ENCODE assay signal across 9 mouse cellular contexts in genomic region chr8:75217969-75218368, GRCm38 (mm10). TPM values are rescaled to one million over a fixed set of nuclear protein-coding genes. Genes with fewer than 3 reads are reported as not detected.
DNase-seq lines count a peak whose midpoint lies in the region; ATAC-seq and TF ChIP-seq lines count a peak whose summit lies in the region.
"Had no signal": no experiment of that assay in that cellular context is flagged by ENCODE, and none has a peak within 500 bp of the region (broad histone marks: within the 10 kb centered on the region; RNA-seq: fewer than 3 reads in every experiment).

No protein-coding gene starts in this region.

- TF ChIP-seq CTCF in ES-Bruce4 (IDR thresholded peaks at IDR 0.05; ENCODE audit: low read depth, low read length), result peak; percentile 84
- peak; percentile 91 for TF ChIP-seq CTCF in liver, postnatal 0 days (IDR thresholded peaks at IDR 0.05; ENCODE audit: low read depth)

- peaks cover 11% of the 10 kb centered on the region for H3K4me1 ChIP-seq in forebrain, embryonic 10.5 days
- H3K4me1 ChIP-seq in forebrain, embryonic 13.5 days, result peaks cover 17% of the 10 kb centered on the region
- H3K4me1 ChIP-seq in ES-Bruce4 (ENCODE audit: control insufficient read depth, insufficient read depth, low read length), result no peaks in the 10 kb centered on the region
- no peaks in the 10 kb centered on the region for H3K4me1 ChIP-seq in kidney, embryonic 14.5 days (ENCODE audit: control insufficient read depth, insufficient read depth, low read length)
- peaks cover 9% of the 10 kb centered on the region; the same call in 1 of the 2 replicates for H3K4me1 ChIP-seq in liver, postnatal 0 days (ENCODE audit: insufficient read depth)

- no peak for TF ChIP-seq EP300 in ES-Bruce4 (IDR thresholded peaks at IDR 0.05; ENCODE audit: insufficient read depth, low read depth, low read length)
- TF ChIP-seq EP300 in liver, postnatal 0 days (IDR thresholded peaks at IDR 0.05; ENCODE audit: low read depth), result no peak

- no peak for ATAC-seq in forebrain, embryonic 13.5 days
- peak; percentile 33 for ATAC-seq in cerebellum, adult (ENCODE audit: insufficient number of reproducible peaks, low FRiP score, low TSS enrichment)
- ATAC-seq in kidney, embryonic 14.5 days (ENCODE audit: low FRiP score, low TSS enrichment), result peak; percentile 22
- ATAC-seq in liver, postnatal 0 days, result peak; percentile 47; the same call in 1 of the 2 replicates

- peaks cover 47% of the 10 kb centered on the region for H3K27me3 ChIP-seq in forebrain, embryonic 10.5 days (ENCODE audit: poor library complexity, severe bottlenecking)
- peaks cover 43% of the 10 kb centered on the region for H3K27me3 ChIP-seq in forebrain, embryonic 13.5 days
- peaks cover 18% of the 10 kb centered on the region for H3K27me3 ChIP-seq in ES-Bruce4 (ENCODE audit: control insufficient read depth, insufficient read depth, low read length, poor library complexity, severe bottlenecking)
- peaks cover 34% of the 10 kb centered on the region for H3K27me3 ChIP-seq in kidney, embryonic 14.5 days (ENCODE audit: control insufficient read depth, insufficient read depth, low read length)
- H3K27me3 ChIP-seq in liver, postnatal 0 days (ENCODE audit: insufficient read depth, low read length), result peaks cover 33% of the 10 kb centered on the region

- H3K4me2 ChIP-seq in forebrain, embryonic 13.5 days, result no peak overlapping the region
- H3K4me2 ChIP-seq in kidney, embryonic 14.5 days (replicated peaks; ENCODE audit: low read depth, low read length), result no peak overlapping the region
- H3K4me2 ChIP-seq in liver, postnatal 0 days (ENCODE audit: low read depth, low read length), result no peak overlapping the region
- H3K4me2 ChIP-seq: stomach, embryonic 15.5 days had no signal

- no peak overlapping the region for H3K4me3 ChIP-seq in forebrain, embryonic 10.5 days
- no peak overlapping the region for H3K4me3 ChIP-seq in forebrain, embryonic 13.5 days
- no peak overlapping the region for H3K4me3 ChIP-seq in ES-Bruce4 (ENCODE audit: low read depth, low read length)
- no peak overlapping the region for H3K4me3 ChIP-seq in kidney, embryonic 14.5 days (ENCODE audit: low read length)
- H3K4me3 ChIP-seq in liver, postnatal 0 days (ENCODE audit: low read depth, low read length), result no peak overlapping the region
- H3K4me3 ChIP-seq: stomach, embryonic 15.5 days had no signal

- H3K36me3 ChIP-seq in forebrain, embryonic 10.5 days (replicated peaks), result no peaks in the 10 kb centered on the region
- H3K36me3 ChIP-seq in forebrain, embryonic 13.5 days (ENCODE audit: poor library complexity, severe bottlenecking), result no peaks in the 10 kb centered on the region
- H3K36me3 ChIP-seq in ES-Bruce4 (ENCODE audit: control insufficient read depth, insufficient read depth, low read length, poor library complexity, severe bottlenecking), result no peaks in the 10 kb centered on the region
- H3K36me3 ChIP-seq in kidney, embryonic 14.5 days (ENCODE audit: control insufficient read depth, insufficient read depth, low read length), result no peaks in the 10 kb centered on the region
- no peaks in the 10 kb centered on the region for H3K36me3 ChIP-seq in liver, postnatal 0 days (replicated peaks; ENCODE audit: insufficient read depth, low read length)
- H3K36me3 ChIP-seq: stomach, embryonic 15.5 days had no signal

- H3K9ac ChIP-seq in forebrain, embryonic 13.5 days, result no peak overlapping the region
- H3K9ac ChIP-seq in ES-Bruce4 (ENCODE audit: low read depth, poor library complexity, severe bottlenecking), result no peak overlapping the region
- H3K9ac ChIP-seq in kidney, embryonic 14.5 days (ENCODE audit: low read depth, low read length), result no peak overlapping the region
- H3K9ac ChIP-seq in liver, postnatal 0 days (replicated peaks), result no peak overlapping the region
- H3K9ac ChIP-seq: stomach, embryonic 15.5 days had no signal

- 23% methylated on average over 4 of the region's 4 CpGs for whole genome bisulfite sequencing in forebrain, embryonic 10.5 days
- 7% methylated on average over 4 of the region's 4 CpGs for WGBS in forebrain, embryonic 13.5 days
- WGBS in kidney, embryonic 14.5 days, result 10% methylated on average over 4 of the region's 4 CpGs
- 7% methylated on average over 4 of the region's 4 CpGs for WGBS in liver, postnatal 0 days (ENCODE audit: insufficient replicate concordance)

- H3K9me3 ChIP-seq in forebrain, embryonic 10.5 days, result no peaks in the 10 kb centered on the region
- H3K9me3 ChIP-seq in forebrain, embryonic 13.5 days (replicated peaks), result no peaks in the 10 kb centered on the region
- H3K9me3 ChIP-seq in ES-Bruce4 (replicated peaks; ENCODE audit: control insufficient read depth, insufficient read depth, low read length, poor library complexity, severe bottlenecking), result no peaks in the 10 kb centered on the region
- no peaks in the 10 kb centered on the region for H3K9me3 ChIP-seq in kidney, embryonic 14.5 days (ENCODE audit: control insufficient read depth, low read length)
- no peaks in the 10 kb centered on the region for H3K9me3 ChIP-seq in liver, postnatal 0 days (ENCODE audit: low read length)
- H3K9me3 ChIP-seq: stomach, embryonic 15.5 days had no signal

- peak; percentile 58 for DNase-seq in forebrain, embryonic 10.5 days (ENCODE audit: extremely low spot score, low spot score)
- peak; percentile 70 to 93 for DNase-seq in frontal cortex, adult 2 months (ENCODE audit: extremely low spot score in 1 of 2, low spot score in 1 of 2)
- peak; percentile 64 for DNase-seq in liver, postnatal 0 days
- peak; percentile 75 to 88 for DNase-seq in right cerebral cortex, adult 2 months (ENCODE audit: low spot score in 2 of 2)

- no peak overlapping the region for H3K27ac ChIP-seq in forebrain, embryonic 10.5 days
- H3K27ac ChIP-seq in forebrain, embryonic 13.5 days, result no peak overlapping the region
- H3K27ac ChIP-seq in ES-Bruce4 (ENCODE audit: insufficient read depth, low read length), result no peak overlapping the region
- no peak overlapping the region for H3K27ac ChIP-seq in kidney, embryonic 14.5 days (ENCODE audit: low read depth, low read length)
- H3K27ac ChIP-seq in liver, postnatal 0 days (ENCODE audit: low read depth), result no peak overlapping the region
- H3K27ac ChIP-seq: stomach, embryonic 15.5 days had no signal

- TF ChIP-seq POLR2A in ES-Bruce4 (IDR thresholded peaks at IDR 0.05; ENCODE audit: insufficient read depth, low read length), result no peak

RNA-seq across cellular contexts. Expression of gene Rasd2, which starts 4.2 kb away (rescaled TPM):
- 0.11 and 0.28 TPM in 2 replicates for polyA plus RNA-seq in forebrain, embryonic 10.5 days (2016; fragmentation: Nextera tagmentation; extraction: Ambion mirVana)
- 0.18 and 0.31 TPM in 2 replicates for polyA plus RNA-seq in forebrain, embryonic 13.5 days (2015; fragmentation: Nextera tagmentation; extraction: Ambion mirVana)
- 7.6 and 9.4 TPM in 2 replicates for polyA plus RNA-seq in ES-Bruce4 (2011; ENCODE audit: insufficient read depth, insufficient read length, low read depth, missing spikeins)
- 39.5 and 57.3 TPM in 2 replicates for polyA plus RNA-seq in frontal cortex, adult 2 months (2012; rRNA removed)
- polyA plus RNA-seq in kidney, embryonic 14.5 days (2014; fragmentation: Nextera tagmentation; extraction: Ambion mirVana), result 1.2 and 1.9 TPM in 2 replicates
- polyA plus RNA-seq in liver, postnatal 0 days (2015; fragmentation: Nextera tagmentation; extraction: Ambion mirVana), result 0.09 TPM in 2 replicates
